Mouse (Mus musculus) retina, adult 2 months (tissue): ENCODE data around the gene Rad51d.
"Not testable (repeated sequence)": the region's sequence is repeated elsewhere in the genome, so short reads cannot be mapped to it uniquely, and the experiment has no call there.

Experiments used
- DNase-seq: peaks from one replicate; pipeline ENCODE4 v3.0.0-alpha.2; 2012; ENCODE audit warnings: low read depth, low spot score

Rad51d gene

GRCm38 (mm10) chr11:82856032-82856431 is 34.4 kb downstream of the Rad51d start:
- DNase-seq = no peak

GRCm38 (mm10) chr11:82855327-82855973 is 35.0 kb downstream of the Rad51d start:
- no peak for DNase-seq

GRCm38 (mm10) chr11:82854111-82854510 is 36.3 kb downstream of the Rad51d start:
- DNase-seq = no peak

- no peak for DNase-seq
Observed at GRCm38 (mm10) chr11:82852958-82853357, 37.5 kb downstream of the Rad51d start.

GRCm38 (mm10) chr11:82852540-82852939 is 37.9 kb downstream of the Rad51d start:
- no peak for DNase-seq

- no peak for DNase-seq
Observed at GRCm38 (mm10) chr11:82852115-82852514, 38.3 kb downstream of the Rad51d start.

- no peak for DNase-seq
Observed at GRCm38 (mm10) chr11:82850259-82850658, 40.2 kb downstream of the Rad51d start.

- DNase-seq = no peak
Observed at GRCm38 (mm10) chr11:82847571-82848000, 42.8 kb downstream of the Rad51d start.

GRCm38 (mm10) chr11:82846938-82847337 is 43.5 kb downstream of the Rad51d start:
- no peak for DNase-seq

- DNase-seq = no peak
Observed at GRCm38 (mm10) chr11:82846079-82846436, 44.4 kb downstream of the Rad51d start.

- DNase-seq = no peak
Observed at GRCm38 (mm10) chr11:82845415-82846078, 44.9 kb downstream of the Rad51d start.

GRCm38 (mm10) chr11:82844771-82845414 is 45.5 kb downstream of the Rad51d start:
- no peak for DNase-seq

GRCm38 (mm10) chr11:82838511-82838910 is 51.9 kb downstream of the Rad51d start:
- DNase-seq = no peak

GRCm38 (mm10) chr11:82837848-82838247 is 52.6 kb downstream of the Rad51d start:
- no peak for DNase-seq

- no peak for DNase-seq
Observed at GRCm38 (mm10) chr11:82837192-82837591, 53.2 kb downstream of the Rad51d start.

- DNase-seq = no peak
Observed at GRCm38 (mm10) chr11:82835616-82836432, 54.6 kb downstream of the Rad51d start.

GRCm38 (mm10) chr11:82834359-82834758 is 56.1 kb downstream of the Rad51d start:
- not testable (repeated sequence) for DNase-seq

GRCm38 (mm10) chr11:82833929-82834328 is 56.5 kb downstream of the Rad51d start:
- DNase-seq = no peak

- not testable (repeated sequence) for DNase-seq
Observed at GRCm38 (mm10) chr11:82832402-82832801, 58.0 kb downstream of the Rad51d start.

- no peak for DNase-seq
Observed at GRCm38 (mm10) chr11:82831008-82831893, 59.2 kb downstream of the Rad51d start.

- DNase-seq = no peak
Observed at GRCm38 (mm10) chr11:82826818-82827217, 63.6 kb downstream of the Rad51d start.
